Mouse (Mus musculus): ENCODE data around the gene Rbfox1.

DNA sequence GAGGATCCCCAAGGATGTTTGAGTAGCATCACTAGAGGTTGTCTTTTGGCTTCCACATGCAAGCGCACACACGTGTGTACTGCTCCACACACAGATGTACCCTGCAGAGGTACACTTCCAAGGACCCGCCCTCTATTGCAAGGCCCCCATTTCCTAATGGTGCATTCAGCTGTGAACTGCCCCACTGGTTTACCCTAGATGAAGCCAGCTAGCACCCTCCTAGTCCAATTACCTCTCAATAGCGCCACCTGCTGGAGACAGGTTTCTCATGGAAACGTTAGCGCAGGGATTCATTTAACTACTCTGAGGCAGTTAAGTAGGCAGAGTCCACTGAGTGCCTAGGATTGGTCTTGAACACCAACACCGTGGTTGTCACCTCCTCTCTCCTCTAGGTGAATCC is 46.5 kb downstream of the Rbfox1 start:
- TF ChIP-seq POLR2A (IDR thresholded peaks at IDR 0.05; ENCODE audit: extremely low read depth, insufficient read depth, low read length) (no peak), CTCF (IDR thresholded peaks at IDR 0.05; ENCODE audit: extremely low read depth, insufficient read depth, low read length) (peak; percentile 76)

Data from cortical plate, adult 2 months (tissue).